Mouse (Mus musculus) limb, embryonic 14.5 days (tissue): ENCODE data around the gene Slc12a6. TPM values are rescaled to one million over a fixed set of nuclear protein-coding genes. Genes with fewer than 3 reads are reported as not detected.

Experiments used
- ATAC-seq: fragments of 200-750 bp; cut with Nextera tagmentation; 2 replicates; pipeline ENCODE4 v1.8.0; 2017; ENCODE audit warnings: low read depth, moderate number of reproducible peaks, moderate TSS enrichment; ENCODE audit not compliant: low FRiP score
- DNase-seq: peaks from one replicate; pipeline ENCODE4 v3.0.0-alpha.2; 2015; ENCODE audit warnings: low spot score
- H3K27ac ChIP-seq: fragments of 300-500 bp; sonication (generic); replicated peaks from 2 replicates; pipeline ENCODE4 v1.5.1; 2014; ENCODE audit warnings: low read depth, mild to moderate bottlenecking, low read length, moderate library complexity, mixed read lengths
- H3K27me3 ChIP-seq: fragments of 300-500 bp; sonication (generic); 2 replicates; pipeline ENCODE4 v1.6.1; 2014; ENCODE audit warnings: low read length, mixed read lengths; ENCODE audit not compliant: control insufficient read depth, insufficient read depth
- H3K36me3 ChIP-seq: fragments of 300-500 bp; sonication (generic); 2 replicates; pipeline ENCODE4 v1.6.1; 2014; ENCODE audit warnings: mild to moderate bottlenecking, low read length, moderate library complexity, mixed read lengths; ENCODE audit not compliant: control insufficient read depth, insufficient read depth
- H3K4me1 ChIP-seq: fragments of 300-500 bp; sonication (generic); 2 replicates; pipeline ENCODE4 v1.6.1; 2014; ENCODE audit warnings: antibody characterized with exemption, low read length, mixed read lengths; ENCODE audit not compliant: control insufficient read depth, insufficient read depth
- H3K4me2 ChIP-seq: fragments of 300-500 bp; sonication (generic); replicated peaks from 2 replicates; pipeline ENCODE4 v1.6.1; 2014; ENCODE audit warnings: low read depth, mild to moderate bottlenecking, low read length, moderate library complexity; ENCODE audit not compliant: severe bottlenecking
- H3K4me3 ChIP-seq: fragments of 300-500 bp; sonication (generic); replicated peaks from 2 replicates; pipeline ENCODE4 v1.5.1; 2014; ENCODE audit warnings: low read length
- H3K9ac ChIP-seq: fragments of 300-500 bp; sonication (generic); 2 replicates; pipeline ENCODE4 v1.6.1; 2014; ENCODE audit warnings: mild to moderate bottlenecking, low read depth, low read length, moderate library complexity; ENCODE audit not compliant: severe bottlenecking
- H3K9me3 ChIP-seq: fragments of 300-500 bp; sonication (generic); 2 replicates; pipeline ENCODE4 v1.6.1; 2016; ENCODE audit warnings: low read length; ENCODE audit not compliant: control insufficient read depth
- POLR2A ChIP-seq: fragments of 200-500 bp; IDR thresholded peaks from 2 replicates; pipeline ENCODE4 v1.8.0; 2012; ENCODE audit warnings: inconsistent platforms, mild to moderate bottlenecking, moderate library complexity, borderline replicate concordance; ENCODE audit not compliant: insufficient read depth, insufficient read length; ENCODE audit errors: extremely low read depth
- WGBS: fragments of 180-500 bp; shearing (Covaris S2); extraction: QIAGEN DNeasy Blood & Tissue Kit; methylation state at CpG from one replicate; pipeline ENCODE4 v1.1.7; 2014; 5-methylcytosine and 5-hydroxymethylcytosine counted together
- polyA plus RNA-seq, 2 experiments: library from polyadenylated mRNA; depleted of rRNA in 1 of 2; stranded (reverse) in 1 of 2; unstranded in 1 of 2; fragments of >200 nt; fragmentation: Nextera tagmentation in 1 of 2; extraction: Ambion mirVana in 1 of 2; gene quantifications; 2 replicates each; pipeline versions ENCODE4 v1.2.1 to v1.2.3; 2012 to 2014

The Slc12a6 gene
- polyA plus RNA-seq, 2 experiments: 14.1 to 32.5 TPM

DNA sequence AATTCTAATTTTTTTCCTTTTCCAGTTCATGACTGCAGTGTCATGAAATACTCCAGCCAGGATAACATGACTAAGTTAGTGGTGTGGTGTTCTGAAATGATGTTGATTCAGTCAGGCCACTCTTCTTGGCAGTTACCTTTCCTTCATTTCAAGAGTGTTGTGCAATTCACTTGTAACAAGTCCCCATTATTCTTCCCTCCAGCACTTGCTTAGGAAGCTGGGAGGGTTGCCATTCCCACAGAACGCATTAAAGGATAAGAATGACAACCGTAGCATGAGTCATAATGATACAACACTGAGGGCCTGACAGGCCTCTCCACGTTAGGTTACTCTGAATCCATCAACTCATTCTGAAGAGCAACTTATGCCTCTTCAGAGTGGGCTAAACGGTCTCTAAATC, 107.5 kb downstream of the Slc12a6 start:
- H3K36me3 ChIP-seq: no peaks in the 10 kb centered on the region
- H3K9ac ChIP-seq: no peak overlapping the region
- no peaks in the 10 kb centered on the region for H3K4me1 ChIP-seq
- ATAC-seq (no peak), DNase-seq (no peak)
- no peaks in the 10 kb centered on the region for H3K9me3 ChIP-seq
- no peak for TF ChIP-seq POLR2A
- no peak overlapping the region for H3K4me2 ChIP-seq
- 70% methylated on average over 4 of the region's 4 CpGs for WGBS
- H3K4me3 ChIP-seq: no peak overlapping the region
- H3K27me3 ChIP-seq: no peaks in the 10 kb centered on the region
- H3K27ac ChIP-seq: no peak overlapping the region

DNA sequence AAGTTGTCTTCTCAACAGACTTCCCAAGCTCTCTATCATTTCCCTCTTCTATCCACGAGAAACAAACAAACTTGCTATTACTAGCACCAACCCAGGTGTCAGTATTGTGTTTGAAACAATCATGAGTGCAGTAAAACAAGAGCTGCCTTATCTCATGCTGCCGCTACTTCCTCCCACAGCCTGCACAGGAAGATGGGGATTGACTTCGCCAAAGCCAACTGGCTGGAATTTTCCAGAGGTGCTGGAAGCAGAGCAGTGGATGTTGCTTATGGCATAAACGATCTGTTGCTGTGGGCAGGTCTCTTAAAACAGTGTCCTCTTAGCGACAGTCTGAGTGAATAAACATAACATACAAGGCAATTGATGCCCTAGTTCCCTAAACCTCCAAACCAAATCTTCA, 109.0 kb downstream of the Slc12a6 start:
- Histone ChIP-seq H3K4me2 (no peak overlapping the region), H3K9me3 (no peaks in the 10 kb centered on the region), H3K27ac (no peak overlapping the region), H3K9ac (no peak overlapping the region), H3K4me3 (no peak overlapping the region), H3K27me3 (no peaks in the 10 kb centered on the region), H3K36me3 (no peaks in the 10 kb centered on the region), H3K4me1 (no peaks in the 10 kb centered on the region)
- no peak for DNase-seq
- no peak for TF ChIP-seq POLR2A
- 48% methylated on average over 5 of the region's 5 CpGs for WGBS
- no peak for ATAC-seq

DNA sequence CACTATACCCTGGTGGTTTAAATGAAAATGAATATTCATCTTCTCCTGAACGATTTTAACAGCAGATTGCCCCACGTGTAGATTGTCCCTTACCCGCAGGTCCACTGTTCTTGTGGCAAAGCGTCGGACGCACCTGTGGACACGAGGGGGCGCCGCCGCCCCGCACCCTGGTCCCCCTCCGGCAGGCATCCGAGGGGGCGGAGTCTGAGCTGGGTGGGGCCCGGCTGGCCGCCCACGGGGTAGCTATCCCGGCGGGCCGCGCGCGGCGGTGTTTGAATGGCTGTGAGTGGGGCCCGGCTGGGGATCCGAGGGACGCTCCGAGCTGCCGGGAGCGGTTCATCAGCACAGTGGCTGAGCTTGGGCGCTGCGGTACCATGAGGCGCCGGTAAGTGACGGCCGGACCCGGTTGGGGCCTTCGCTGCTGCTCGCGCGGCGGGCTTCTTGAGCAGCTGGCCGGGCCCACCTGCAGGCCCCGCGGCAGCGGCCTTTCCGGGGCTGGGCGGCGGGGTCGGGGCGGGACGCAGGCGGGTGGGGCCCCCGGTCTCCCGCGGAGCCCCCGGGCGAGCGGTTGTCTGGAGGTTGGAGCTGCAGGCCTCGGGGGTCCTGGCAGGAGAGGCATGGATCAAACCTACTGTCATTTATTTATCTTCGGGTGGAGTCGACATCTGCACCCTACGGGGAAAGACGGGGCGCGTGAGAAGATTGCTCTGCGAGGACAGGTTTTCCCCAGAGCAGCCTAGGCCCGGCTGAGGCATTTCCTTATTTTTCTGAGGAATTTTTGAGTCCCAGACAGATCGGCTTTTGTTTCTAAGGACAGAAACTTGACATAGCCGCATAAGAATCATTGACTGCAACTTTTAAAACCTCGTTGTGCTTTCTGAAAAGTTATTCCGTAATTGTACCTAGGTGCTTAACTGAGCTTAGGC, 113.6 kb downstream of the Slc12a6 start, which contains the start of gene Katnbl1:
Gene Katnbl1 (plus strand): TSS at position 239 of the 926 bp plus-strand sequence.
- peak within 1 kb of the TSS; percentile 86 for H3K27ac ChIP-seq
- peak; percentile 78; the same call in 1 of the 2 replicates for TF ChIP-seq POLR2A
- no peaks in the 10 kb centered on the region for H3K9me3 ChIP-seq
- ATAC-seq (peak; percentile 97), DNase-seq (peak; percentile 93)
- WGBS: under 1% methylated on average over 62 of the region's 72 CpGs
- H3K4me1 ChIP-seq: peaks cover 9% of the 10 kb centered on the region
- peak within 1 kb of the TSS; percentile 89 for H3K9ac ChIP-seq
- H3K27me3 ChIP-seq: no peaks in the 10 kb centered on the region
- no peaks in the 10 kb centered on the region for H3K36me3 ChIP-seq
- peak within 1 kb of the TSS; percentile 76 for H3K4me3 ChIP-seq
- peak within 1 kb of the TSS; percentile 49 for H3K4me2 ChIP-seq

DNA sequence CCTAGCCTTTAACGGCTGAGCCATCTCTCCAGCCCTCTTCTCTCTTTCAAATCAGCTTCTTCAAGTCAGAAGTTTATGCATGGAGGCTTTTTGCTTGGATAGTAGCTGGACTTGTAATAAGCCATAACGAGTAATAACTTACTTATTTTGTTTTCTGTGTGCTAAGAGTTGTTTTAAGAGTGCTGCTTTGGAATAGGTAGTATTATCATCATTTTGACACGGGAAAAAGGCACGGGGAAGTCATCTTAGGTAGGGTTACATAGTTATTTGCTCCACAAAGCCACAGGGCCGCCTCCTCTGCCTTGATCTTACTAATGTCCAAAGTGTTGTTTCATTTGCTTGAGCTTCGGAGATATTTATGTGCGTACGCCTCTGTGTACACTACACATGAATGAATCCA, 114.5 kb downstream of the Slc12a6 start:
- no peak overlapping the region for H3K27ac ChIP-seq
- peaks cover 9% of the 10 kb centered on the region for H3K4me1 ChIP-seq
- H3K36me3 ChIP-seq: no peaks in the 10 kb centered on the region
- no peak for DNase-seq
- H3K27me3 ChIP-seq: no peaks in the 10 kb centered on the region
- TF ChIP-seq POLR2A: no peak
- no peaks in the 10 kb centered on the region for H3K9me3 ChIP-seq
- peak overlapping the region; percentile 76 for H3K4me3 ChIP-seq
- whole genome bisulfite sequencing: 47% methylated on average over 8 of the region's 8 CpGs
- H3K9ac ChIP-seq: peak overlapping the region; percentile 89
- ATAC-seq: no peak
- H3K4me2 ChIP-seq: peak overlapping the region; percentile 49

DNA sequence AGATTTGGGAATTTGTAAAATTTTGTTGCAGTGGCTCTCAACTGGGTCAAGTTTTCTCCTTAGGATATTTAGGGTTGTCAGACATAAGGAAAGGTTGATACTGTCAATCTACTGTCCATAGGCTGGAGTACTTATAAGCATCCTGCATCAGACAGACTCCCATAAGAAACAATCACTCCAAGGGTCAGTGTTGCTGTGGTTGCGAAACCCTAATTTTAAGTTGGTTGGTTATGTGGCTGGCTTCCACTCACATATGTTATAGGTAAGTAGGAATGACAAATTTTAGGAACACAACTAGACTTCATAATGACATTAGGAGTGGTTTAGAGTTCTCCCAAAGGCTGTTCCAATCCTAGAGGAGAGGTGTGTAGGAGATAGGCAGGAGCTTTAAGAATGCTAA, 115.6 kb downstream of the Slc12a6 start:
- no peaks in the 10 kb centered on the region for H3K36me3 ChIP-seq
- no peak overlapping the region for H3K4me2 ChIP-seq
- H3K4me3 ChIP-seq: no peak overlapping the region
- ATAC-seq (no peak), DNase-seq (no peak)
- H3K9me3 ChIP-seq: no peaks in the 10 kb centered on the region
- H3K9ac ChIP-seq: no peak overlapping the region
- WGBS: 94% methylated on average over 1 of the region's 1 CpGs
- no peak for TF ChIP-seq POLR2A
- no peaks in the 10 kb centered on the region for H3K27me3 ChIP-seq
- no peak overlapping the region for H3K27ac ChIP-seq
- H3K4me1 ChIP-seq: peaks cover 9% of the 10 kb centered on the region
